Mouse (Mus musculus) stomach, embryonic 15.5 days (tissue): Measurements from ENCODE around the gene Ubd. TPM values are rescaled to one million over a fixed set of nuclear protein-coding genes. Genes with fewer than 3 reads are reported as not detected.
"Not testable (repeated sequence)": the region's sequence is repeated elsewhere in the genome, so short reads cannot be mapped to it uniquely, and the experiment has no call there.

ENCODE experiments used
- ATAC-seq: fragments of 200-750 bp; cut with Nextera tagmentation; 2 replicates; pipeline ENCODE4 v1.8.0; 2017; ENCODE audit warnings: low read depth, moderate number of reproducible peaks, moderate TSS enrichment; ENCODE audit not compliant: insufficient read depth, low FRiP score
- H3K27ac ChIP-seq: fragments of 300-500 bp; sonication (generic); 2 replicates; pipeline ENCODE4 v1.5.1; 2015; ENCODE audit warnings: mild to moderate bottlenecking, inconsistent platforms
- H3K27me3 ChIP-seq: fragments of 300-500 bp; sonication (generic); replicated peaks from 2 replicates; pipeline ENCODE4 v1.6.1; 2015; ENCODE audit warnings: inconsistent platforms
- H3K36me3 ChIP-seq: fragments of 300-500 bp; sonication (generic); 2 replicates; pipeline ENCODE4 v1.6.1; 2015; ENCODE audit warnings: inconsistent platforms
- H3K4me1 ChIP-seq: fragments of 300-500 bp; sonication (generic); 2 replicates; pipeline ENCODE4 v1.6.1; 2015; ENCODE audit warnings: inconsistent platforms
- H3K4me2 ChIP-seq: fragments of 300-500 bp; sonication (generic); 2 replicates; pipeline ENCODE4 v1.6.1; 2015; ENCODE audit warnings: mild to moderate bottlenecking, inconsistent platforms
- H3K4me3 ChIP-seq: fragments of 300-500 bp; sonication (generic); replicated peaks from 2 replicates; pipeline ENCODE4 v1.5.1; 2015; ENCODE audit warnings: inconsistent platforms
- H3K9ac ChIP-seq: fragments of 300-500 bp; sonication (generic); 2 replicates; pipeline ENCODE4 v1.6.1; 2015; ENCODE audit warnings: inconsistent platforms
- H3K9me3 ChIP-seq: fragments of 300-500 bp; sonication (generic); 2 replicates; pipeline ENCODE4 v1.6.1; 2016; ENCODE audit warnings: inconsistent platforms
- WGBS: fragments of 180-500 bp; shearing (Covaris S2); methylation state at CpG from one replicate; pipeline ENCODE4 v1.1.7; 2015; 5-methylcytosine and 5-hydroxymethylcytosine counted together
- polyA plus RNA-seq: library from polyadenylated mRNA; unstranded; fragments of >200 nt; fragmentation: Nextera tagmentation; extraction: Ambion mirVana; gene quantifications from 2 replicates; pipeline ENCODE4 v1.2.1, GENCODE M21; 2015

The Ubd gene
- polyA plus RNA-seq, 1 experiment from 2014 or later = not detected

DNA sequence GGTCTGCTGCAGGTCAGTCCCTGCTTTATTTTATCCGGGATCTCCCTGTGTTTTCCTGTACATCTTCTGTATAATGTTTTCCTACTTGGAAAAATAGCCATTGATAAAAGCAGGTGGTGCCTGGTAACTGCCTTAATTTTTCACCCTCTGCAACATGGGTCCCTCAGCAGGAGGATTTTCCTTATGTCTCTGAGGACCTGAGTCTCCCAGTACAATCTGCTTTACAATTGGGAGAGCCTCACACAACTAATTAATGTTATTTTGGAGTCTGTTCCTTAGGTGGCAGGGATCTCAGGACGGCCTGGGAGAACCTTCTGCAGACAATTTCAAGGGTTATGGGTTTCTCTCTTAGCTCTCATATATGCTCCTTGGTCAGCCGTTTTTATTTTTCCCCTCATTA is 19.3 kb downstream of the Ubd start, which contains the start of gene Olfr95:
Gene Olfr95 (minus strand): TSS at position 101 of the 400 bp plus-strand sequence.
- Histone ChIP-seq H3K27ac (no peak within 1 kb of the TSS), H3K9ac (no peak within 1 kb of the TSS), H3K4me3 (no peak within 1 kb of the TSS), H3K27me3 (peaks cover 12% of the 10 kb centered on the region), H3K4me2 (no peak within 1 kb of the TSS), H3K4me1 (no peaks in the 10 kb centered on the region), H3K36me3 (no peaks in the 10 kb centered on the region), H3K9me3 (no peaks in the 10 kb centered on the region)
- 71% methylated on average over 3 of the region's 3 CpGs for WGBS
- no peak for ATAC-seq

DNA sequence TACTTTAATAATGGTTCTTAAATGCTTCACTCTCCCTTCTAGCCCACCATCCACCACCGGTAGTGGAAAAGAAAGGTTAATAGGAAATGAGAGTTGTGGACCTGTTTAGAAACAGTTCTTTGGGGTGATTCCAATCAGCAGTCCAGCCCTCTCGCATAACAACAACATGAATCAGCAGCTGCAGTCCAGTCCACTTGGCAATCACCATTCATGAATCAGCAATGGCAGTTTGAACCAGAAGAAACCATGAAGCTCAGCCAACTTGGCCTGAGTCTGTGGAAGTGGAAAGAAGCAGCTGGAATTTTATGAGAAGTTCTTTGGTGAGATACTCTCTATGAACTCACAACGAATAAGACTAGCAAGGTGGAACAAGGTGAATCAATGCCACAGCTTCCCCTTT is 24.8 kb downstream of the Ubd start:
- ATAC-seq = no peak
- Histone ChIP-seq H3K4me3 (no peak overlapping the region), H3K4me2 (no peak overlapping the region), H3K9me3 (no peaks in the 10 kb centered on the region), H3K27me3 (no peaks in the 10 kb centered on the region), H3K9ac (no peak overlapping the region), H3K36me3 (no peaks in the 10 kb centered on the region), H3K4me1 (no peaks in the 10 kb centered on the region), H3K27ac (no peak overlapping the region)
- 76% methylated on average over 3 of the region's 3 CpGs for WGBS

DNA sequence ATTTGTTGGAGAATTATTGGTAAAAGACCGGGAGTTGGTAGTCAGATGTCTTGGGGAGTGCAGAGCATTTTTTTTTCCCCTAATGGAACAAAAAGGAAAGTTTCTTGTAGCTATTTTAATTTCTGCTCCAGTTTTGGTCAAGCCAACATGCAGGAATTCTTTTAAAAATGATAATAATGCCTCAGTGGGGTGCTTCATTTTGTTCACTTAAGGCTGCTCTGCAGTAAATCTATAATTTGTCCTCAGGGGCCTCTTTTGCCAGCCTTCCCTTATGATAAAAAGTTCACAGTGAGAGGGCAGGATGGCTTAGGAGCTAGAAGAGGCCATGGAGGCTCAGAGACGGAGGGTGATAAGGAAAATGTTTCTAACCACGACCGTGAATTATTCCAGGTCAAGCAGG is 26.2 kb downstream of the Ubd start, which contains the start of gene Olfr96:
Gene Olfr96 (plus strand): TSS at position 301 of the 400 bp plus-strand sequence.
- Histone ChIP-seq H3K27me3 (no peaks in the 10 kb centered on the region), H3K9ac (no peak within 1 kb of the TSS), H3K4me1 (no peaks in the 10 kb centered on the region), H3K9me3 (no peaks in the 10 kb centered on the region), H3K4me2 (no peak within 1 kb of the TSS), H3K27ac (no peak within 1 kb of the TSS), H3K36me3 (no peaks in the 10 kb centered on the region), H3K4me3 (no peak within 1 kb of the TSS)
- no peak for ATAC-seq
- WGBS = 57% methylated on average over 4 of the region's 4 CpGs

DNA sequence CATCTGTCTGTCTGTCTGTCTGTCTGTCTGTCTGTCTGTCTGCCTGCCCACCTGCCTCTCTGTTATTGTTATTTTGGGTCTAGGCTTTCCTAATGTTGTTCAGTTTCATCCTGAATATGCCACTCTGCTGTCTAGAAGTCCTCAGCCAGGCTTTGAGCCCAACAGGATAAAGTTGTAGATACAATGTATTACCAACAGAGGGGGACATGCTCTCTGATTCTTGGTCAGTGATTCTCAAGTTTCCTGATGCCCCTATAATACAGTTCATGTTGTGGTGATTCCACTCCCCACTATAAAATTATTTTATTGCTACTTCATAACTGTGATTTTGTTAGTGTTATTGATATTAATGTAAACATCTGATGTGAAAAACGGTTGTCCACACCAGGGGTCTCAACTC is 28.2 kb downstream of the Ubd start:
- H3K9ac ChIP-seq = no peak overlapping the region
- H3K4me3 ChIP-seq = no peak overlapping the region
- H3K27ac ChIP-seq = no peak overlapping the region
- H3K4me2 ChIP-seq = no peak overlapping the region
- no peaks in the 10 kb centered on the region for H3K9me3 ChIP-seq
- no peak for ATAC-seq
- H3K27me3 ChIP-seq = no peaks in the 10 kb centered on the region
- WGBS = 29% methylated on average over 1 of the region's 1 CpGs
- H3K4me1 ChIP-seq = no peaks in the 10 kb centered on the region
- H3K36me3 ChIP-seq = no peaks in the 10 kb centered on the region

DNA sequence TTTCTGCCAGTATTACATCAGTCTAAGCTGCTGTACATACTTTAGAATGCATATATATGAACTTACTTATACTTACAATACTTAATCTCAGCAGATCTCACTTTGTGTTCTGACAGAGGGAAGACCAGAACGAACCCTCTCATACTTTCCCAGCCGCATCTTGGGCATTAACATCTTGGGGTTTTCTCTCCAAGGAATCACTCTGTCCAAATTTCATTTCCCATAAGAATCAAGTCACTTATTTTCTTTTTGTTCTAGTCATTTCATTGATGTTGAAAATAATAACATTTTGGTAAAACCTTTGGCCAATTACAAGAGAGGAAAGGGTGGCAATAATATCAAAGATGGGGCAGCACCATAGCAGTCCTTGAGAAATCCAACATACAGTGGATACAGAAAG is 43.5 kb downstream of the Ubd start, which contains the start of gene Olfr97:
Gene Olfr97 (minus strand): TSS at position 101 of the 400 bp plus-strand sequence.
- H3K4me1 ChIP-seq, ATAC-seq, H3K27me3 ChIP-seq, H3K36me3 ChIP-seq, H3K4me2 ChIP-seq, H3K9ac ChIP-seq, H3K27ac ChIP-seq, H3K9me3 ChIP-seq, H3K4me3 ChIP-seq: not testable (repeated sequence)
- 87% methylated on average over 2 of the region's 2 CpGs for WGBS

DNA sequence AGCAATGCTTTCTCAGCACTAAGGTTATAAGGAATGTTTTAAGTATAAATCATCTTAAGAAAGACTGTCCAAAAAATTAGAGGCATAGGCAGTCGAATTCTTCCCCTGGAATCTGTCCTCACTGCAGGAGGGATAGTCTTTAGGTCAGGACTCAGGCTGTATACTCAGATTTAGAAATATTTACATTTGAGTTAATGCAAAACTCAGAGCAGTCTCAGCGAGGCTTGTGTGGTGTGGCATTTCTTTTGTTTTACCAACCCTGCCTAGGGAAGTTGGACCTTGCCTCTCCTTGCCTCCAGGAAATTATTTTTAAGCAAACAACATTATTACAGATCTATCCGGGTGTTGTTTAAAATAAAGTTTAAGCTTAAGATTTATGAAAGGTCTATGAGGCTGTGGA is 48.5 kb downstream of the Ubd start:
- Histone ChIP-seq H3K27ac (no peak overlapping the region), H3K9me3 (no peaks in the 10 kb centered on the region), H3K9ac (no peak overlapping the region), H3K4me3 (no peak overlapping the region), H3K36me3 (no peaks in the 10 kb centered on the region), H3K27me3 (no peaks in the 10 kb centered on the region), H3K4me2 (no peak overlapping the region), H3K4me1 (no peaks in the 10 kb centered on the region)
- 8% methylated on average over 3 of the region's 3 CpGs for WGBS
- no peak for ATAC-seq

Other genes with a start within 250 kb of the Ubd start
- gene Ppp1r11, start 242.2 kb upstream of the Ubd start, polyA plus RNA-seq = 102 and 116 TPM in 2 replicates
- 75.9 and 77.4 TPM in 2 replicates for gene Znrd1, start 235.3 kb upstream of the Ubd start, polyA plus RNA-seq
- gene Znrd1as, start 235.3 kb upstream of the Ubd start, polyA plus RNA-seq = 5.6 and 6.1 TPM in 2 replicates
- gene 2410137M14Rik, start 212.7 kb upstream of the Ubd start, polyA plus RNA-seq = not detected in 2 replicates
- gene H2-M5, start 204.4 kb upstream of the Ubd start, polyA plus RNA-seq = 0.27 and 0.37 TPM in 2 replicates
- gene Zfp57, start 192.7 kb upstream of the Ubd start, polyA plus RNA-seq = 60.0 and 63.7 TPM in 2 replicates
- 0.10 and 0.13 TPM in 2 replicates for gene Mog, start 170.5 kb upstream of the Ubd start, polyA plus RNA-seq
- gene Gabbr1, start 147.9 kb upstream of the Ubd start, polyA plus RNA-seq = 8.6 and 11.2 TPM in 2 replicates
- gene Olfr90, start 105.4 kb upstream of the Ubd start, polyA plus RNA-seq = not detected in 2 replicates
- not detected in 2 replicates for gene Olfr91, start 95.6 kb upstream of the Ubd start, polyA plus RNA-seq
- not detected in 2 replicates for gene Olfr92, start 73.8 kb upstream of the Ubd start, polyA plus RNA-seq
- gene Olfr93, start 32.4 kb upstream of the Ubd start, polyA plus RNA-seq = not detected in 2 replicates
- gene Olfr94, start 7.1 kb downstream of the Ubd start, polyA plus RNA-seq = not detected in 2 replicates
- not detected in 2 replicates for gene Olfr95, start 19.2 kb downstream of the Ubd start, polyA plus RNA-seq
- gene Olfr96, start 26.3 kb downstream of the Ubd start, polyA plus RNA-seq = not detected in 2 replicates
- not detected in 2 replicates for gene Olfr97, start 43.4 kb downstream of the Ubd start, polyA plus RNA-seq
- gene Olfr98, start 69.9 kb downstream of the Ubd start, polyA plus RNA-seq = not detected in 2 replicates
- 4.2 and 4.9 TPM in 2 replicates for gene H2-M3, start 76.3 kb downstream of the Ubd start, polyA plus RNA-seq
- not detected in 2 replicates for gene Olfr99, start 89.6 kb downstream of the Ubd start, polyA plus RNA-seq
- gene Olfr101, start 110.4 kb downstream of the Ubd start, polyA plus RNA-seq = not detected in 2 replicates
- not detected in 2 replicates for gene Olfr102, start 123.2 kb downstream of the Ubd start, polyA plus RNA-seq
- not detected in 2 replicates for gene Olfr103, start 145.8 kb downstream of the Ubd start, polyA plus RNA-seq
- not detected in 2 replicates for gene Olfr104-ps, start 165.7 kb downstream of the Ubd start, polyA plus RNA-seq
- gene Olfr105-ps, start 185.1 kb downstream of the Ubd start, polyA plus RNA-seq = not detected in 2 replicates
- not detected in 2 replicates for gene Olfr106-ps, start 196.5 kb downstream of the Ubd start, polyA plus RNA-seq
- gene Olfr107, start 205.3 kb downstream of the Ubd start, polyA plus RNA-seq = not detected in 2 replicates